Mouse (Mus musculus): ENCODE data around the gene Depp1.
"Not testable (repeated sequence)": the region's sequence is repeated elsewhere in the genome, so short reads cannot be mapped to it uniquely, and the experiment has no call there.

Depp1 gene

DNA sequence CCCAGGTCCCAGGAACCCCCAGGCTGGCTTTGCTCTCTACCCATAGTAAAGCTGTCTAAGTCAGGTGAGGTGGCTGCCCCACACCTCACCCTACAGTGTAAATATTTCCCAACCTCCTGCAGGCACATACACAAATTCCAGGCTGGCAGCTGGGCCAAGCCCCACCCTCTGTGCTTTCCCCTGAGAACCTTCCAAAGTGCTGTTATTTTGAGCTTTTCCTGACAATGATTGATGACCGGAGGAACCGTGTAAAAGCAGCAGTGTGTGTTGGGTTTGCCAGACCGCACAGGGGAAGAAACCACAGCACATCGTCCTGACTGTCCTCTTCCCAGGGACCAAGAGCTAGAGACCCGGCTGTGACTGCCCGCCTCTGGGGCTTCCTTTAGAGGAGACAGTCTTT, at the start of gene Depp1:
Depp1 (plus strand) TSS at position 204 of the 400 bp plus-strand sequence.
- no peak for ATAC-seq (ENCODE audit: insufficient number of reproducible peaks, low FRiP score, low TSS enrichment)

GRCm38 (mm10) chr6:116600969-116601368, 49.4 kb upstream of the Depp1 start:
- not testable (repeated sequence) for ATAC-seq (ENCODE audit: insufficient number of reproducible peaks, low FRiP score, low TSS enrichment)

GRCm38 (mm10) chr6:116607230-116607629, 43.2 kb upstream of the Depp1 start:
- ATAC-seq (ENCODE audit: insufficient number of reproducible peaks, low FRiP score, low TSS enrichment) = no peak

DNA sequence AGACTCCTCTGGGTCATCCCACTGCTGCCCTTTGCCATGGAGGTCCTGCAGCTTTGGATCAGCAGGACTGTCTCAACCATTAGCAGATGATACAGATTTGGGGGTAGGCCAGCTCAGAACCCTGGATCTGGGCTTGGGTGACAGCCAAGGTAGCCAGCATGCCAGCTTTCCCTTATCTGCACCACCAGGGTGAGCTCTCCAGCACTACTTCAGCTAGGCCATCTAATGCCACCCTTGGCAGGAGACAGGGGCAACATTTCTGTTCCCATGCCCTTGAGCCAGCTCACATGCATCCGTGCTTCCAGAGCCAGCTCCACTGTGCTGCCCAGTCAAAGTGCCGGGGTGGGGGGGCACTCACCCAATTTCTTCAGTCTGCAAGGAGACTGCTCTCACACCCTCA, 34.7 kb upstream of the Depp1 start:
- no peak for ATAC-seq (ENCODE audit: insufficient number of reproducible peaks, low FRiP score, low TSS enrichment)

DNA sequence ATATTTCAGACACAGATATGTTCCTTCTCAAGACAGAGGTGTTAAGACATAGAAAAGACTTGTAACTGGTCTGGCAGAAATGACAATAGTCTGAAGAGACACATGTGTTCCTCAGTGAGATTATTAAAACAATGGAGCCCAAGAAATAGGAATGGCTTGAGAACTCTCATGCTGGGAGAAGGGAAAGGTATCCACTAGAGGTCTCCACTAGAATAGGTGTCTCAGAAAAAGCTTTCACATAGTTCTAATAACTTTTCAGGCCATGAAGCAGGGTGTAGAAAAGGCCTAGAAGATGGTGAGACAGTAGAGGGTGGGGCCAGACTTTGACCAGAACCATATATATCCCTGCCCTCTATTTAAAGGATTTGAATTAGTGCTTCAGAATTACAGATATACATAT, 32.3 kb upstream of the Depp1 start:
- ATAC-seq (ENCODE audit: insufficient number of reproducible peaks, low FRiP score, low TSS enrichment) = no peak

DNA sequence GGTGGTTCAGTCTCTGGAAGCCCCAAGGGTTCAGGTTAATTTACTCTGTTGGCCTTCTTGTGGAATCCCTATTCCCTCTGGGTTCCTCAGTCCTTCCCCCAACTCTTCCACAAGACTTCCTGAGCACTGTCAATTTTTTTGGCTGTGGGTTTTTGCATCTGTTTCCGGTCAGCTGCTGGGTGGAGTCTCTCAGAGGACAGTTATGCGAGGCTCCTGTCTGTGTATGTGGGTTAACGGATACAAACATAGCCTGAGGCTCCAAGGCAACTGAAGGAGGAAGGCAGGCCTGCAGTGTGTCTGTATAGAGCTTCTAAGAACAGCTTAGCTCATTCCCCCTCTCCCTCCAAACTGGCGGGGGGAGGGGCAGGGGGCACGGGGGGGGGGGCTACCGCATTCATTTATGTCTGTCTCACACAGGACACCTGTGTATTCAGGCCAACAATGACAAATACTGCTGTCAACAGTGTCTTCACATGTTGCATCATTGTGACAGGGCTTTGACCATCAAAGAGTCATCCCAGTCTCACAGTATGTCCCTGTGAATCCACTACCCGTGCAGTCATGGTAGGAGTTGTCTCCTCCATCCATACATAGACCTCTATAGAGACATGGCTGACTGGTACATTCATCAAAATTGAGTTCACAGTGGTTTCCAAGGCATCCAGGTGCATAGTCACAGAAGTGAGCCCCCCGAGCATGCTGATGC, 28.9 kb upstream of the Depp1 start:
- no peak for ATAC-seq (ENCODE audit: insufficient number of reproducible peaks, low FRiP score, low TSS enrichment)

DNA sequence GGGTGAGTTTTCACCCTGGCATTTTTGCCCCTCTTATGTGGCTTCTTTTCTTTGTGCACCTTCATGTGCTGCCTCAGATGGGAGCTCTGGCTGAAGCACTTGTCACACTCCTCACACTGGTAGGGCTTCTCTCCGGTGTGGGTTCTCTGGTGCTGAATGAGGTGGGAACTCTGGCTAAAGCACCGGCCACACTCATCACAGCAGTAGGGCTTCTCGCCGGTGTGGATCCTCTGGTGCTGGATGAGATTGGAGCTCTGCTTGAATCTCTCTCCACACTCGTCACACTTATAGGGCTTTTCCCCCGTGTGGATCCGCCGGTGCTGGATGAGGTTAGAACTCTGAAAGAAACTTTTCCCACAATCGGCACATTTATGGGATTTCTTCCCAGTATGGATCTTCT, 24.0 kb upstream of the Depp1 start:
- not testable (repeated sequence) for ATAC-seq (ENCODE audit: insufficient number of reproducible peaks, low FRiP score, low TSS enrichment)

DNA sequence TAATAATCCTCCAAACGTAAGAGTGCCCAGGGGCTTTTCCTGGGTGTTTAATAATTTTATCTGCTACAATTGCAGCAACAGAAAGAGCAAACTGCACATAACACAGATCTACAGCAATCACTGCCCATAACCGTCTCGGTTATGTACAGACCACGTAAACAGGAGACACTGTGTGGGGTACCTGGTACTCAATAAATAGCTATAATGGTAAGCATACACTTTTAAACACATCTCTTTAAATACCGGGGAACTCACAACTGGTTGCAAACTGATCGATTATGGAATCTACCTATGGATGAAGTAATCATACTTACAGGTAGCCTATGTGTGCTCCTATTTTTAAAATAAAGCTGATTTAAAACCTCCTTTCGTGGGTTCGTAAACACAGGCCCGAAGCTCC, 22.3 kb upstream of the Depp1 start:
- no peak for ATAC-seq (ENCODE audit: insufficient number of reproducible peaks, low FRiP score, low TSS enrichment)

DNA sequence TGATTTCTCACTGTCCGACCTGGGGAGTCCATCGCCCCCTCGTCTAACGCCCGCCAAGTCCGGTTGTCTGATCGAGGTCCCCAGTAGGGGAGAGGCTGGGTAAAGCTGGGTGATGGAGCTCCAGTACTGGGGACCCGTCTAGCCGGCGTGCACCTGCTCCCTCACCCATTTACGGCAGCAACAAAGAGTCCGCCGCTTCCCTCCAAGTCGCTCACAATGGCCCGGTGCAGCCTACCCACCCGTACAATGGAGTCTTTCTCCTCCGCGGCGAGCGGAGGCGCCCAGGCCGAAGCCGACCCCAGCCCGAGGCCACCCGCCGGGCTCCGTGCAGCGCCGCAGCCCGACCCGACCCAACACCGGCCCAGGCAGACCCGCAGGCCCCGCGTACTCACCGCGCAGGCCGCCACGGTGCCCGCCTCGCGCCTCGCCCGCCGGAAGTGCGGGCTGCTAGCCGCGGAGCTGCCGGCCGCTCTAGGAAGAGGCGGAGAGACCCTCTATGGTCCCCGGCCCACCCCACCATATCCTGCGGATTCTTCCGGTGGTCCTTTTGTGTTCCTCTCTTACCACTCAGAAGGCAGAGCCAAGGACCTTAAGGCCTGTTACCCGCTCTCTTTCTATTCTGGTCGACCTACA, 21.8 kb upstream of the Depp1 start, which contains the start of gene Zfp422:
Zfp422 (minus strand) TSS at position 461 of the 633 bp plus-strand sequence.
- ATAC-seq (ENCODE audit: insufficient number of reproducible peaks, low FRiP score, low TSS enrichment) = peak; percentile 77

DNA sequence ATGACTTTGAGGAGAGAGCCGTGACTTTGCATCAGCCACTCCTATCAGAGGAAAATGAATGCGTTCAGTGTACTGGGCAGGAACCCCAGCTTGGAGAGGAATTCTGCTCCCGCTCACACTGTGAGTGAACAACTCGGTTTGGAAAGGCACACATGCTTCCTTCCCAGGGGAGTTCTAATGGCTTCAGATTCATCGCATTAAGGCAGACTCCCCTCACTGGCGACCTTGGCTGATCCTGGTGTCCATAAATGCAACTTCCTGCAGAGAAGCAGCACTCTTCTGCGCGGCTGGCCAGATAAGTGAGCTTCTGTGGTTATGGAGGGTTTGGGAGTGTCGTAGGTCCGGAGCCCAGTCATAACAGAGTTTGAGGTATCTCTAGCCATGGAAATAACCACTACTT, 20.6 kb upstream of the Depp1 start:
- ATAC-seq (ENCODE audit: insufficient number of reproducible peaks, low FRiP score, low TSS enrichment) = no peak

DNA sequence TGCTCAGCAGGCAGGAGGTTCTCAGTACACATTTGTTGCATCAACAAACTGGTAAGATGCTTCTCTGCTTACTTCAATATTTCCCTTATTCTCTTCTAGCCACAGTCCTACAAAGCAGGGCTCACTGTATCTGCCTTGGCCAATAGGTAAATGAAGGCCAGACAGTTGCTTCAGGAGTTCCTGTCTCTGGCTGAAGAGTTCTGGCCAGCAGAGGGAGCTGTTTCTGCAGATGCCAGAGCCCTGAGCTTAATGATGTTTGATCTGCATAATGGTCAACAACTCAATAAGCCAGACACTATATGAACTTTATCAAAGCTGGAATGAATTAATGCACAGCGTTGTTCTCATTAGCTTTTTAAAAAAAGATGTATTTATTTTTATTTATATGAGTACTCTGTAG, 18.3 kb upstream of the Depp1 start:
- ATAC-seq (ENCODE audit: insufficient number of reproducible peaks, low FRiP score, low TSS enrichment) = no peak

GRCm38 (mm10) chr6:116633741-116634695, 16.4 kb upstream of the Depp1 start:
- no peak for ATAC-seq (ENCODE audit: insufficient number of reproducible peaks, low FRiP score, low TSS enrichment)

GRCm38 (mm10) chr6:116635251-116636180, 14.9 kb upstream of the Depp1 start:
- no peak for ATAC-seq (ENCODE audit: insufficient number of reproducible peaks, low FRiP score, low TSS enrichment)

DNA sequence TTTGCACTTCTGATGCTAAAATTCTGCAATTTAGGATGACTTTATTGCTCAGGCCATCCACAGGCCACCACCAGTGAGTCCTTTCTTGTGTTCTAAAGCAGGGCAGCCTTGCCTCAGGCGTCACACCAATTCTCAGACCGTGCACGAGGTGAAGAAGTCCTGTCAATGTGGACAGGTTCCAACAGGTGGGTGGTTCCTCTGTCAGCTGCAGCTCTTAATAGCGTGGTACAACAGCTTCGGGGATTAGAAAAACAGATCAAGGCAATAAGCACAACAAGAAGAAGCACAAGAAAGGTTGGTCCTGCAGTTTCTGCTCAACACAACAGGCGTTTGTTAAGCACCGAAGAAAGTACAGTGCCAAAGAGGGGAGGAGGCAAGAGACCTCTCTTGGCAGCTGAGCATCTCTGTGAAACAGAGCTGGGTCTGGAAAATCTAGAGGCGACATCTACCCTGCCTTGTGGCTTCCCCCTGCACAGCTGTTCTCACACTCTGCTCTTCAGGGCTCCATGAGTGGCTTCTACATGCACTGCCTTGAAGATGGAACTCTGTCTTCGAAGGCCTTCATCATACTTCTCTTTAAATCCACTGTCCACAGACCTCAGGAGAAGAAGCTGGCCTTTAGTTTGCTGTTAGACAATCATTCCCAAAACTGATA, 13.7 kb upstream of the Depp1 start:
- ATAC-seq (ENCODE audit: insufficient number of reproducible peaks, low FRiP score, low TSS enrichment) = no peak

DNA sequence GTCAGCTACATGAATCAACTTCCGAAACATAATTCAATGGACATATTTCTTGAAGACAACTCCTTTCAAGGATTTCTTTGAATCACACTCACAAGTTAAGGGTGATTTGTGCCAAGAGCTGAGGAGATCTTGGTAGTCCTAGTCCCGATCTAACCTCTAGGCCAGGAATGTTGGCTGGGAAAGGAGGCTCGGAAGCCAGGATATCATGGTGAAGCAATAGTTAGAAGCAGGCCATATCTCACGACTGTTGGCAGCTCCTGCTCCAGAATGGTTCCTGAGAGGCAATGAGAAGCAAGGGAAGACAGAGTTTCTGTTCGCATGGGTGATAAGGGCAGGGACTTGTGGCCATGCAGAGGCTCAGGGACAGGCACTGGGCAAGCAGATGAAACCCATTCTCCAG, 12.9 kb upstream of the Depp1 start:
- no peak for ATAC-seq (ENCODE audit: insufficient number of reproducible peaks, low FRiP score, low TSS enrichment)

DNA sequence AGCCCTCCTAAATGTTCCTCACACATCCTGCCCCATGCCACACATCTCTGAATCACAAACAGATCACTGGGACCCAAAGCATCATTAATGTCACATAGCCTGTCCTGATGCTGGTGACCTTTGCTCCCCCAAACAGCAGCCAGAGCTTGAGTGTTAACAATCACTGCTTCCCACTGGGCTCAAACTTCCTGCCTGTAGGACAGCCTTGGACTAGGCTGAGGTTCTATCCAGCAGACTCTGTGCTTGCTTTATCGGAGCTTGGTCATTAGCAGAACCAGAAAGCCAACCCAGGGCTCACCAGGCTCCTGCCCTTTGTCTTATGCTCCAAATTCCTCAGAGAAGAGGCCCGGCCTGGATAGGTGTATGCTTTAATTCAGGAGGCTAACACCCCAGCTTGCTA, 11.5 kb upstream of the Depp1 start:
- ATAC-seq (ENCODE audit: insufficient number of reproducible peaks, low FRiP score, low TSS enrichment) = no peak

- ATAC-seq (ENCODE audit: insufficient number of reproducible peaks, low FRiP score, low TSS enrichment) = no peak
Observed at GRCm38 (mm10) chr6:116639663-116640062, 10.7 kb upstream of the Depp1 start.

- ATAC-seq (ENCODE audit: insufficient number of reproducible peaks, low FRiP score, low TSS enrichment) = no peak
Observed at GRCm38 (mm10) chr6:116642942-116643341, 7.5 kb upstream of the Depp1 start.

DNA sequence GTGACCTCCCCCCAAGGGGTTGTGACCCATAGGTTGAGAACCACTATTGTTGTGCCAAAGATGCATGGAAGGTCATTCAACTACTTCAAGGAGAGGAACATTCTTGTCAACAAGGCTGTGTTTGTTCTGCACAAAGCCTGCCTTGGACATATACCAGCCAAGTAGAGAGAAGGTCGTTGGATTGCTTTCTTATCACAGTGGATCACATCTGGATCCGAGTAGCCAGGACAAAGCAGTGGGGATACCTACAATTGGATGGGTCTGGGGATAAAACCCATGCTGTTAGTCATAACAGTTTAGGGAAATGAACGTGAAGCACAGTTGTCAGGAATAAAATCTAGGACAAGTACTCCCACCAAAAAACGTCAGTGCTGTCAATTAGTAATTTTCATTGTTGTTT, 6.5 kb upstream of the Depp1 start:
- ATAC-seq (ENCODE audit: insufficient number of reproducible peaks, low FRiP score, low TSS enrichment) = no peak

Data from cerebellum, adult (tissue).